Comparison of ENCODE assay signal across 28 mouse cellular contexts in the genomic region with DNA sequence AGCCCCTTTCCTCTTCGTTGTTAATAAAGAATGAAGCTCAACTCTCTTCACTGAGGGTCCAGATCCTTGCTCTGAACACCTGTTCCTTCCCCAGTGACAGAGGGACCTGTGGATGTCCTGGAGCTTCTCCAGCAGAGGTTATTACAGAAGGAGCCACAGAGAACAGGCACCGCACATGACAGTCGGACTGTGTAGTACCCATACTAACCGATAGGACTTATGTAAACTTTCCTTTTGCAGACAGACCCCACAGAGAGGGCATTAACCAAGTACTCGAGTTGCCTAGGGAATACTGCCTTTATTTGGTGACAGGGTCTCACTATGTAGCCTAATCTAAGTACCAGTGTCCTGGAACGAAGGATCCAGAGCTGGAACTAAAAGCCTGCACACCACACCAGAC. TPM values are rescaled to one million over a fixed set of nuclear protein-coding genes. Genes with fewer than 3 reads are reported as not detected.
DNase-seq lines count a peak whose midpoint lies in the region; ATAC-seq and TF ChIP-seq lines count a peak whose summit lies in the region.
"Had no signal": no experiment of that assay in that cellular context is flagged by ENCODE, and none has a peak within 500 bp of the region (broad histone marks: within the 10 kb centered on the region; RNA-seq: fewer than 3 reads in every experiment).

No protein-coding gene starts in this region.

- H3K27me3 ChIP-seq in intestine, postnatal 0 days (replicated peaks; ENCODE audit: control insufficient read depth, insufficient read depth, low read length) = no peaks in the 10 kb centered on the region
- H3K27me3 ChIP-seq in intestine, embryonic 15.5 days (replicated peaks) = no peaks in the 10 kb centered on the region
- no peaks in the 10 kb centered on the region for H3K27me3 ChIP-seq in midbrain, embryonic 11.5 days (ENCODE audit: control insufficient read depth, insufficient read depth, low read length)
- H3K27me3 ChIP-seq in midbrain, embryonic 10.5 days (ENCODE audit: low read depth, poor library complexity, severe bottlenecking) = no peaks in the 10 kb centered on the region
- H3K27me3 ChIP-seq: forebrain, embryonic 13.5 days; heart, embryonic 13.5 days had no signal

- no peak overlapping the region for H3K27ac ChIP-seq in intestine, postnatal 0 days (ENCODE audit: low read depth, low read length)
- no peak overlapping the region for H3K27ac ChIP-seq in intestine, embryonic 15.5 days
- H3K27ac ChIP-seq in midbrain, embryonic 11.5 days (ENCODE audit: low read depth, low read length) = no peak overlapping the region
- no peak overlapping the region for H3K27ac ChIP-seq in midbrain, embryonic 10.5 days (replicated peaks)
- H3K27ac ChIP-seq: forebrain, embryonic 10.5 days; forebrain, embryonic 13.5 days; heart, adult 2 months; heart, embryonic 10.5 days; heart, embryonic 13.5 days; hindbrain, embryonic 14.5 days; hindbrain, postnatal 0 days had no signal

- no peak for ATAC-seq in intestine, postnatal 0 days
- no peak for ATAC-seq in intestine, embryonic 15.5 days
- ATAC-seq in midbrain, embryonic 11.5 days (ENCODE audit: low FRiP score) = no peak
- ATAC-seq: CD4-positive, CD25-positive, alpha-beta regulatory T cell, adult 4 months; forebrain, embryonic 13.5 days; forebrain, postnatal 0 days; hindbrain, postnatal 0 days; inflammation-experienced regulatory T-cells, adult 6 months had no signal

- DNase-seq in midbrain, embryonic 11.5 days (ENCODE audit: low spot score, missing footprints) = peak; percentile 62
- no peak for DNase-seq in midbrain, embryonic 10.5 days (ENCODE audit: low spot score)
- peak; percentile 52 for DNase-seq in ES-CJ7 (ENCODE audit: low read depth, low spot score)
- DNase-seq in testis, postnatal 10 days (ENCODE audit: low spot score) = no peak
- DNase-seq in left cerebral cortex, postnatal 25 days (ENCODE audit: low spot score in 2 of 2) = no peak
- DNase-seq: adrenal gland, postnatal 10 days; adrenal gland, postnatal 36 days; cerebellum, adult 11 months; cerebellum, adult 8-10 months; cerebellum, postnatal 14 days; forebrain, postnatal 0 days; gastrocnemius, postnatal 10 days; gastrocnemius, postnatal 36 days; heart, adult 2 months; heart, postnatal 14 days; heart, postnatal 4 days; kidney, adult 11 months had no signal

- no peaks in the 10 kb centered on the region for H3K9me3 ChIP-seq in intestine, postnatal 0 days (ENCODE audit: control insufficient read depth)
- no peaks in the 10 kb centered on the region for H3K9me3 ChIP-seq in intestine, embryonic 15.5 days
- no peaks in the 10 kb centered on the region for H3K9me3 ChIP-seq in midbrain, embryonic 11.5 days (ENCODE audit: control insufficient read depth, low read length)
- no peaks in the 10 kb centered on the region for H3K9me3 ChIP-seq in midbrain, embryonic 10.5 days (replicated peaks)
- H3K9me3 ChIP-seq: forebrain, embryonic 10.5 days; forebrain, embryonic 13.5 days; heart, embryonic 10.5 days; heart, embryonic 13.5 days had no signal

- no peak overlapping the region for H3K4me3 ChIP-seq in intestine, postnatal 0 days (ENCODE audit: low read depth, low read length)
- H3K4me3 ChIP-seq in intestine, embryonic 15.5 days (replicated peaks) = no peak overlapping the region
- H3K4me3 ChIP-seq in midbrain, embryonic 11.5 days (ENCODE audit: low read depth, low read length) = no peak overlapping the region
- H3K4me3 ChIP-seq in midbrain, embryonic 10.5 days = no peak overlapping the region
- H3K4me3 ChIP-seq: forebrain, embryonic 10.5 days; forebrain, embryonic 13.5 days; heart, adult 2 months; heart, embryonic 10.5 days; heart, embryonic 13.5 days had no signal

- WGBS in intestine, postnatal 0 days = 72% methylated on average over 6 of the region's 6 CpGs
- WGBS in intestine, embryonic 15.5 days = 76% methylated on average over 6 of the region's 6 CpGs
- WGBS in midbrain, embryonic 11.5 days = 84% methylated on average over 6 of the region's 6 CpGs
- WGBS in midbrain, embryonic 10.5 days = 88% methylated on average over 6 of the region's 6 CpGs

- intact Hi-C loops in left cerebral cortex, postnatal 25 days (cut with DNase I) = loop anchor here (5.0 kb wide), 1 partner anchor 43 kb away; no protein-coding TSS in a partner anchor

- no peak overlapping the region for H3K9ac ChIP-seq in intestine, postnatal 0 days (ENCODE audit: low read depth, low read length)
- no peak overlapping the region for H3K9ac ChIP-seq in intestine, embryonic 15.5 days
- no peak overlapping the region for H3K9ac ChIP-seq in midbrain, embryonic 11.5 days (ENCODE audit: low read length)
- H3K9ac ChIP-seq: forebrain, embryonic 13.5 days; forebrain, postnatal 0 days; heart, embryonic 13.5 days; hindbrain, embryonic 14.5 days had no signal

- H3K36me3 ChIP-seq in intestine, postnatal 0 days (ENCODE audit: control insufficient read depth, insufficient read depth) = no peaks in the 10 kb centered on the region
- no peaks in the 10 kb centered on the region for H3K36me3 ChIP-seq in intestine, embryonic 15.5 days
- no peaks in the 10 kb centered on the region for H3K36me3 ChIP-seq in midbrain, embryonic 11.5 days (ENCODE audit: control insufficient read depth, insufficient read depth, low read length)
- H3K36me3 ChIP-seq in midbrain, embryonic 10.5 days = no peaks in the 10 kb centered on the region
- H3K36me3 ChIP-seq: forebrain, embryonic 10.5 days; heart, embryonic 10.5 days; heart, embryonic 13.5 days had no signal

- TF ChIP-seq CTCF in intestine, postnatal 0 days (IDR thresholded peaks at IDR 0.05; ENCODE audit: low read depth) = 0 out of 2 replicates have a peak, but pooled peaks have one; percentile 9

- no peak overlapping the region for H3K4me2 ChIP-seq in intestine, postnatal 0 days (replicated peaks; ENCODE audit: low read depth)
- no peak overlapping the region for H3K4me2 ChIP-seq in intestine, embryonic 15.5 days (replicated peaks)
- H3K4me2 ChIP-seq in midbrain, embryonic 11.5 days = no peak overlapping the region
- H3K4me2 ChIP-seq: forebrain, embryonic 13.5 days; heart, embryonic 13.5 days; hindbrain, embryonic 14.5 days had no signal

- H3K4me1 ChIP-seq in intestine, postnatal 0 days (replicated peaks; ENCODE audit: control insufficient read depth, insufficient read depth, low read length) = no peaks in the 10 kb centered on the region
- H3K4me1 ChIP-seq in intestine, embryonic 15.5 days (replicated peaks) = no peaks in the 10 kb centered on the region
- no peaks in the 10 kb centered on the region for H3K4me1 ChIP-seq in midbrain, embryonic 11.5 days (ENCODE audit: control insufficient read depth, insufficient read depth, low read length)
- no peaks in the 10 kb centered on the region for H3K4me1 ChIP-seq in midbrain, embryonic 10.5 days
- H3K4me1 ChIP-seq: forebrain, embryonic 10.5 days; forebrain, embryonic 13.5 days had no signal

RNA-seq across cellular contexts. Expression of a gene that starts 39.0 kb away (rescaled TPM):
- polyA plus RNA-seq in intestine, postnatal 0 days (2015; fragmentation: Nextera tagmentation; extraction: Ambion mirVana) = 0.78 and 1.1 TPM in 2 replicates
- polyA plus RNA-seq in intestine, embryonic 15.5 days (2015; fragmentation: Nextera tagmentation; extraction: Ambion mirVana) = 1.8 and 2.2 TPM in 2 replicates
- polyA plus RNA-seq in midbrain, embryonic 11.5 days (2014; fragmentation: Nextera tagmentation; extraction: Ambion mirVana) = 15.0 and 20.4 TPM in 2 replicates
- polyA plus RNA-seq in midbrain, embryonic 10.5 days (2016; fragmentation: Nextera tagmentation; extraction: Ambion mirVana) = 10.5 and 10.7 TPM in 2 replicates
- 100 to 1,000 TPM; 153 to 155 TPM for total RNA-seq in left cerebral cortex, postnatal 25 days (2021)
- total RNA-seq: granulocyte monocyte progenitor cell, adult 5-6 weeks had no signal

Comparison
In these comparisons a context has a peak if more than half of its experiments do, and no peak if none do; other contexts are left out.
1. DNase-seq: peak in midbrain, embryonic 11.5 days (single experiment) and ES-CJ7 (single experiment); none in midbrain, embryonic 10.5 days (single experiment), testis, postnatal 10 days (single experiment) and left cerebral cortex, postnatal 25 days (0 of 2).